Mouse (Mus musculus) thymus, postnatal 10 days (tissue): ENCODE data around the gene Il12rb1.

ENCODE experiments used
- DNase-seq, 2 experiments: peaks; one replicate each; pipeline ENCODE4 v3.0.0; 2021; ENCODE audit warnings: low spot score in 2 of 2

The Il12rb1 gene

GRCm38 (mm10) chr8:70773833-70774232 lies 34.4 kb upstream of the Il12rb1 start:
- no peak for DNase-seq

GRCm38 (mm10) chr8:70774740-70775139 lies 33.5 kb upstream of the Il12rb1 start:
- DNase-seq, result no peak

GRCm38 (mm10) chr8:70775227-70775626 lies 33.0 kb upstream of the Il12rb1 start:
- no peak for DNase-seq

- no peak for DNase-seq
Measured at GRCm38 (mm10) chr8:70775851-70776495, 32.3 kb upstream of the Il12rb1 start.

- DNase-seq, result peak; percentile 95 to 99
Measured at GRCm38 (mm10) chr8:70776496-70777444, 31.5 kb upstream of the Il12rb1 start, which contains the start of gene Pik3r2. Gene Pik3r2 (minus strand): TSS chr8:70776713.

- no peak for DNase-seq
Measured at GRCm38 (mm10) chr8:70780093-70780492, 28.2 kb upstream of the Il12rb1 start.

GRCm38 (mm10) chr8:70786291-70787050 lies 21.8 kb upstream of the Il12rb1 start:
- no peak for DNase-seq

- no peak for DNase-seq
Measured at GRCm38 (mm10) chr8:70787051-70787445, 21.2 kb upstream of the Il12rb1 start.

GRCm38 (mm10) chr8:70787941-70788667 lies 20.1 kb upstream of the Il12rb1 start:
- DNase-seq, result no peak

GRCm38 (mm10) chr8:70789046-70789445 lies 19.2 kb upstream of the Il12rb1 start:
- no peak for DNase-seq

GRCm38 (mm10) chr8:70790846-70791245 lies 17.4 kb upstream of the Il12rb1 start:
- no peak for DNase-seq

GRCm38 (mm10) chr8:70791294-70791701 lies 17.0 kb upstream of the Il12rb1 start:
- peak; percentile 74 to 78 for DNase-seq

GRCm38 (mm10) chr8:70791975-70792691 lies 16.1 kb upstream of the Il12rb1 start:
- DNase-seq, result peak; percentile 98 to 100

GRCm38 (mm10) chr8:70792700-70793099 lies 15.5 kb upstream of the Il12rb1 start:
- DNase-seq, result peak in 1 of 2 experiments; percentile 58

- DNase-seq, result no peak
Measured at GRCm38 (mm10) chr8:70794215-70794614, 14.0 kb upstream of the Il12rb1 start.

- no peak for DNase-seq
Measured at GRCm38 (mm10) chr8:70795370-70795769, 12.9 kb upstream of the Il12rb1 start.

GRCm38 (mm10) chr8:70796403-70797080 lies 11.7 kb upstream of the Il12rb1 start:
- no peak for DNase-seq

- DNase-seq, result peak; percentile 67 to 69
Measured at GRCm38 (mm10) chr8:70797081-70798070, 10.9 kb upstream of the Il12rb1 start.

- no peak for DNase-seq
Measured at GRCm38 (mm10) chr8:70798281-70798680, 10.0 kb upstream of the Il12rb1 start.
